Mouse (Mus musculus) frontal cortex, postnatal 25 days (tissue): Measurements from ENCODE around the gene Nde1.

Experiments used
- DNase-seq, 2 experiments: peaks; one replicate each; pipeline ENCODE4 v3.0.0; 2022; ENCODE audit warnings: low spot score in 2 of 2

Gene Nde1

GRCm38 (mm10) chr16:14160941-14161340, 2.1 kb upstream of the Nde1 start:
- no peak for DNase-seq

- DNase-seq, result no peak
Measured at GRCm38 (mm10) chr16:14163731-14164130, 656 bp downstream of the Nde1 start.

- no peak for DNase-seq
Measured at GRCm38 (mm10) chr16:14166490-14166889, 3.4 kb downstream of the Nde1 start.

- no peak for DNase-seq
Measured at GRCm38 (mm10) chr16:14169706-14170105, 6.6 kb downstream of the Nde1 start.

- no peak for DNase-seq
Measured at GRCm38 (mm10) chr16:14178041-14178440, 15.0 kb downstream of the Nde1 start.

GRCm38 (mm10) chr16:14180163-14180733, 17.2 kb downstream of the Nde1 start:
- no peak for DNase-seq

GRCm38 (mm10) chr16:14182360-14182759, 19.3 kb downstream of the Nde1 start:
- no peak for DNase-seq

GRCm38 (mm10) chr16:14183856-14184255, 20.8 kb downstream of the Nde1 start:
- DNase-seq, result no peak

GRCm38 (mm10) chr16:14185516-14185915, 22.4 kb downstream of the Nde1 start:
- DNase-seq, result no peak

- no peak for DNase-seq
Measured at GRCm38 (mm10) chr16:14194164-14194950, 31.3 kb downstream of the Nde1 start.

- peak; percentile 46 to 66 for DNase-seq
Measured at GRCm38 (mm10) chr16:14195427-14195826, 32.4 kb downstream of the Nde1 start.

GRCm38 (mm10) chr16:14198798-14199197, 35.7 kb downstream of the Nde1 start:
- DNase-seq, result no peak

- no peak for DNase-seq
Measured at GRCm38 (mm10) chr16:14215156-14215555, 52.1 kb downstream of the Nde1 start.

GRCm38 (mm10) chr16:14237100-14237723, 74.1 kb downstream of the Nde1 start:
- DNase-seq, result peak; percentile 71 to 72

GRCm38 (mm10) chr16:14242059-14242458, 79.0 kb downstream of the Nde1 start:
- no peak for DNase-seq
